Mouse (Mus musculus) layer of hippocampus, adult 11-12 months (tissue): ENCODE data around the gene Prm3.
"Not testable (repeated sequence)": the region's sequence is repeated elsewhere in the genome, so short reads cannot be mapped to it uniquely, and the experiment has no call there.

Source experiments
- DNase-seq: peaks from one replicate; pipeline ENCODE4 v3.0.0; 2022; ENCODE audit warnings: low spot score

The Prm3 gene

GRCm38 (mm10) chr16:10790702-10791101, at the start of gene Prm3:
Gene Prm3, minus strand, starts transcription at chr16:10790914.
- no peak for DNase-seq

GRCm38 (mm10) chr16:10840018-10840417, 49.3 kb upstream of the Prm3 start:
- DNase-seq: no peak

- DNase-seq: no peak
These were observed 48.0 kb upstream of the Prm3 start for GRCm38 (mm10) chr16:10838487-10839245.

GRCm38 (mm10) chr16:10837903-10838302, 47.2 kb upstream of the Prm3 start:
- DNase-seq: no peak

DNA sequence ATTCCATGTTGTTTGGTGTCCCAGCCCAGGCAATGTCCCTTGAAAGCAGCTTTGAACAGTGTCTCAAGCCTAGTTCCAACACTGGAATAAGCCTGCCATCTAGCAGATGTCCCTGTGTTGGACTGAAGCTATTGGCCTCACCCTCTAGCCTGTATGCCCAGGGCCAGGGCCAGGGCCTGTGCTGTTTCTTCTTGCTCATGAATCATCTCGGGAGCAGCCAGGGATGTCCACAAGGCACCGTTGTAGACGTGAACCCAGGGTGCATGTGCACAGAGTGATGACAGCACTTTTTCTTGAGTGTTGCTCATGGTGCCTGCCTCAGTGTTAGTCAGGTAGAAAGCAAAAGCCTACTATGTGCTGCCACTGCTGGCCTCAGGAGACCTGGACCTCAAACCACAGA, 46.5 kb upstream of the Prm3 start:
- no peak for DNase-seq

DNA sequence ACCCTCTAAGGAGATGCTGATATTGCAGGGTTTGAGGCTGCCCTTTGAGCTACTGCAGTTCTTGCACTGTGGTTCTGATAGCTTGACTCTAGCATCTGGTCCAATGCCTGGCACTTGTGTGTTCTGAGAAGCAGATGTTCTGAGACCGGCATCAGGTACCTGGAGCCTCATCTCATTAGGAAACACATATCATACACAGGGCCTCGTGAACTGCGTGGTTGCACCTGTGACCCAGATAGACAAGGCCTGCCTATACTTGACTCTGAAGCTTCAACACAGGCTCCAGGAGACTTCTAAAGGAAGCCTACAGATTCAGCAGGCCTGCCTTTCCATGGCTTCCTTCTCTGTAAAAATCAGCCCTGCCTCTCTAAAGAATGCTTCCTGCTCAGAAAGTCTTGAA, 45.7 kb upstream of the Prm3 start:
- no peak for DNase-seq

DNA sequence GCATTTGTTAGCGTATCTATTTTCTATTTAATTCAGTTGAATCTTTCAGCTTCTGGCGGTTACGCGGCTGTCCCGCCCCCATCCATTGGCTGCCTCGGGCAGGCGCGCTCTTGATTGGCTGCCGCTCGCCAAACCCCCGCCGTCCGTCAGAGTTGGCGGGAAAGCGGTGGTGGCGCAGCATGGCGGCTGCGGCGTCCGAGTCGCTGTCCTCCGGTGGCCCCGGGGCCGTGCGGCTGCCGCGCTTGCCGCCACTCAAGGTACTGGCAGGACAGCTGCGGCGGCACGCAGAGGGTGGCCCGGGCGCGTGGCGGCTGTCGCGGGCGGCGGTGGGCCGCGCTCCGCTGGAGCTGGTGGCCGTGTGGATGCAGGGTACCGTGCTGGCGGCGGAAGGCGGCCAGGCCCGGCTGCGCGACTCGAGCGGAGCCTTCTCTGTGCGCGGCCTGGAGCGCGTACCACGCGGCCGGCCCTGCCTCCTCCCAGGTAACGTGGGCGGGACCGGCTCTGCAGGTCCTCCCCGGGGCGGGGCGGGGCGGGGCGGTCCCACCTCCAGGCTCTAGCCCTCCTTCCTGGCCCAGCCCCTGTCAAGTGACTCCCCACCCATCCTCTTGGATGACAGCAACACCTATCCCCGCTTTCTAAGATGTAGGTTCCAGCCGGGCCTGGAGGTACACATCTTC, 44.3 kb upstream of the Prm3 start, which contains the start of gene Rmi2:
TSS of gene Rmi2 (plus strand) at position 149 of the 677 bp plus-strand sequence.
- DNase-seq: peak; percentile 75

- no peak for DNase-seq
These were observed 43.8 kb upstream of the Prm3 start for GRCm38 (mm10) chr16:10834542-10834910.

GRCm38 (mm10) chr16:10828461-10828805, 37.7 kb upstream of the Prm3 start:
- DNase-seq: no peak

GRCm38 (mm10) chr16:10827766-10828460, 37.2 kb upstream of the Prm3 start:
- no peak for DNase-seq

GRCm38 (mm10) chr16:10827269-10827668, 36.6 kb upstream of the Prm3 start:
- DNase-seq: no peak

GRCm38 (mm10) chr16:10825840-10826239, 35.1 kb upstream of the Prm3 start:
- DNase-seq: no peak

DNA sequence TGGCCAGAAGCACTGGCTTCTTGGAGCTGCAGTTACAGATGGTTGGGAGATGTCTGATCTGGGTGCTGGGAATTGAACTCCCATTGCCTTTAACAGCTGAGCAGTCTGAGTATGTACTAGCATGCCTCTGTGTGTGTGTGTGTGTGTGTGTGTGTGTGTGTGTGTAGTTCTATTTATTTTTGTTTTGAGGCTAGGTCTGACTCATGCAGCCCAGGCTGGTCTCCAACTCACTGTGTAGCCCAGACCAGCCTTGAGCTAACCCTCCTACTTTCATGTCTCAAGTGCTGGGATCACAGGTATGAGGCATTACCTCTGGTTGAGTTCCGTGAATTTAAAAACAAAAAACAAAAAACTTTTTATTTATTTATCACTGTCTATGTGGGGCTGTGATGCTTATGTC, 33.8 kb upstream of the Prm3 start:
- no peak for DNase-seq

DNA sequence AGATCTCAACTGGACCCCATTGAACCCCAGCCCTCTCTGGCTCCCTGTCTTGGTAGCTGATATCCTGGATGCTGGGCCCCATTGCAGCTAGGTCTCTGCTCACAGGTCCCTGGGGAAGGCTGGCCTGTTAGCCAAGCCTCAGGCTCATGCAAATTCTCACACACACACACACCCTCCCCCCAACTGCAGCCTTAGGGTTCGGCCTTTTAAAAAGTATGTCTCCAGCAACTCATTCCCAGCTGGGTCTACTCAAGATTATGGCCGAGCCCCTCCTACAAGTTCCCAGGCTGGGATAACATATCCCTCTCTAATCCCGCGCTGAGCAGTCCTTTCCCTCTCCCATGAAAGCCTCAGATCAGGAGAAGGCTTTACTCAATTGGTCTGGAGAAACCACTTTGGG, 30.7 kb upstream of the Prm3 start:
- DNase-seq: no peak

GRCm38 (mm10) chr16:10819966-10820365, 29.3 kb upstream of the Prm3 start:
- DNase-seq: no peak

GRCm38 (mm10) chr16:10818579-10819135, 27.9 kb upstream of the Prm3 start:
- no peak for DNase-seq

- DNase-seq: no peak
These were observed 24.1 kb upstream of the Prm3 start for GRCm38 (mm10) chr16:10814864-10815263.

- DNase-seq: no peak
These were observed 23.0 kb upstream of the Prm3 start for GRCm38 (mm10) chr16:10813726-10814125.

- no peak for DNase-seq
These were observed 22.2 kb upstream of the Prm3 start, which contains the start of gene Gm11172 for GRCm38 (mm10) chr16:10812865-10813371. Gene Gm11172, plus strand, starts transcription at chr16:10812915.

GRCm38 (mm10) chr16:10810376-10810775, 19.7 kb upstream of the Prm3 start:
- DNase-seq: no peak

DNA sequence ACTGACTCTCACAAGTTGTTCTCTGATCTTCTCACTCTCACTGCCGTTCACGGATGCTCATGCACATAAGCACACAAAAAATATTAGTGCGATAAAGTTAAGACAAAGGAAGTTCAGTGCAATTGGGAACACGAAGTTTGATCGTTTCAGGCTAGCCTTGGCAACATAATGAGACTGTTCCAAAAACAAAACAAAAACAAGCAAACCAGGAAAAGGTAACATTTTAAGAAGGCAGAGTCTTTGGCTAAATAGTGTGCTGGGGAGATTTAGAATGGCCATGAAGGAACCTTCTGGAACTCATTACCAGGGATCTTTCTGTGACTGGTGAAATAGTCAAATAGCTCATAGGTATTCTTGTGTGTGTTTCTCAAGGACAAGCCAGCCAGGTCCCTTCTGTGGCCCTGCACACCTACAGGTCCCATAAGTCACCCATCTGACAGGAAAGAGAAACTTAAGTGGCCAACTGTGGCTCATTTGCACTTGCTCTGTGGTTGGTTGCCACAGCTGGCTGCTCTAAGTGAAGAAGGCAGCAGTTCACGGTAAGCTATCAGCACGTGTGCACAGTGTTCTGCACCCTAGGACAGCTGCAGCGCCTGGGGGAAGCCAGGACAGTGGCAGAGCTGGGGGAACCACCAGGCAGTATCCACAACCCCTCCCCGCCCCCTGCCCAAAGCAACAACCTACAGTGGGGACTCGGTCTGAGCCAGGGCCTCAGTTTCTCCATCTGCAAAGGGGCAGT, 15.2 kb upstream of the Prm3 start, which contains the start of gene Prm1:
TSS of gene Prm1 (minus strand) at position 51 of the 739 bp plus-strand sequence.
- DNase-seq: no peak

DNA sequence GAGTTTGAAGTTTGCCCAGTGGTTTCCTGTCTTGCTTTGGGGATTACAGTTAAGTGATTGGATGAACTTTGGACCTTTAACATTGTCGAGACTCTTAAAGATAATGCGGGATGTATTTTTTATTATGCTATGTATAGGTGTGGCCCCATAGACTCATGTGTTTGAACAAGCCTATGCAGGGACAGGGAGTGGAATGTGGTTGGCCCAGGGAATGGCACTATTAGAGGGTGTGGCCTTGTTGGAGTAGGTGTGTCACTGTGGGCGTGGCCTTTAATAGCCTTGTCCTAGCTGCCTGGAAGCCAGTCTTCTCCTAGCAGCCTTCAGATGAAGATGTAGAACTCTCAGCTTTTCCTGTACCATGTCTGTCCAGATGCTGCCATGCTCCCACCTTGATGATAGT, 11.7 kb upstream of the Prm3 start:
- not testable (repeated sequence) for DNase-seq
